9 mouse cellular contexts compared by ENCODE assay signal in genomic region chr9:44685346-44686330, GRCm38 (mm10). TPM values are rescaled to one million over a fixed set of nuclear protein-coding genes. Genes with fewer than 3 reads are reported as not detected.
DNase-seq lines count a peak whose midpoint lies in the region; ATAC-seq and TF ChIP-seq lines count a peak whose summit lies in the region.
"Had no signal": no experiment of that assay in that cellular context is flagged by ENCODE, and none has a peak within 500 bp of the region (broad histone marks: within the 10 kb centered on the region; RNA-seq: fewer than 3 reads in every experiment).

No protein-coding gene starts in this region.

- intact Hi-C loops in gastrocnemius, adult 2 months (cut with DNase I) = loop anchor here (1.0 kb wide), 1 partner anchor 30 kb away; no protein-coding TSS in a partner anchor

- H3K36me3 ChIP-seq in heart, embryonic 11.5 days (ENCODE audit: control insufficient read depth, insufficient read depth, low read length) = peaks cover 7% of the 10 kb centered on the region; the same call in 1 of the 2 replicates
- H3K36me3 ChIP-seq in intestine, embryonic 16.5 days (ENCODE audit: control insufficient read depth, insufficient read depth, low read length) = peaks cover 3% of the 10 kb centered on the region; the same call in 1 of the 2 replicates
- H3K36me3 ChIP-seq in limb, embryonic 10.5 days = peaks cover 42% of the 10 kb centered on the region
- H3K36me3 ChIP-seq in midbrain, embryonic 13.5 days = peaks cover 33% of the 10 kb centered on the region

- peak; percentile 95 for DNase-seq in heart, adult 11 months
- peak; percentile 90 to 91 for DNase-seq in cerebellum, postnatal 14 days
- peak; percentile 79 for DNase-seq in gastrocnemius, adult 2 months
- DNase-seq in limb, embryonic 10.5 days (ENCODE audit: low spot score) = peak; percentile 89
- DNase-seq in spleen, adult 18-20 months = peak; percentile 44 to 73

- ATAC-seq in heart, embryonic 11.5 days (replicated peaks; ENCODE audit: insufficient number of reproducible peaks, low FRiP score, low TSS enrichment) = no peak
- peak; percentile 66 for ATAC-seq in intestine, embryonic 16.5 days
- ATAC-seq in midbrain, embryonic 13.5 days = peak; percentile 59
- ATAC-seq: Patski had no signal

- H3K4me3 ChIP-seq in heart, embryonic 11.5 days (ENCODE audit: low read depth, low read length) = no peak overlapping the region
- no peak overlapping the region for H3K4me3 ChIP-seq in gastrocnemius, adult 2 months
- no peak overlapping the region for H3K4me3 ChIP-seq in intestine, embryonic 16.5 days (ENCODE audit: low read length)
- H3K4me3 ChIP-seq in limb, embryonic 10.5 days = no peak overlapping the region
- H3K4me3 ChIP-seq in midbrain, embryonic 13.5 days (replicated peaks) = no peak overlapping the region

- H3K27ac ChIP-seq in heart, embryonic 11.5 days (ENCODE audit: low read depth, low read length) = no peak overlapping the region
- peak overlapping the region; percentile 61 for H3K27ac ChIP-seq in gastrocnemius, adult 2 months
- no peak overlapping the region for H3K27ac ChIP-seq in intestine, embryonic 16.5 days (ENCODE audit: low read length)
- H3K27ac ChIP-seq in limb, embryonic 10.5 days = 0 out of 2 replicates have a peak overlapping the region, but pooled peaks have one; percentile 30
- peak overlapping the region; percentile 85 for H3K27ac ChIP-seq in midbrain, embryonic 13.5 days

- no peaks in the 10 kb centered on the region; the same call in 1 of the 2 replicates for H3K4me1 ChIP-seq in heart, embryonic 11.5 days (ENCODE audit: control insufficient read depth, insufficient read depth, low read length)
- H3K4me1 ChIP-seq in intestine, embryonic 16.5 days (ENCODE audit: control insufficient read depth, insufficient read depth, low read length) = 0 out of 2 replicates have a peak, but pooled peaks cover 3% of the 10 kb centered on the region
- peaks cover 15% of the 10 kb centered on the region for H3K4me1 ChIP-seq in limb, embryonic 10.5 days
- peaks cover 28% of the 10 kb centered on the region for H3K4me1 ChIP-seq in midbrain, embryonic 13.5 days (replicated peaks)

- 45% methylated on average over 14 of the region's 14 CpGs for WGBS in heart, embryonic 11.5 days (ENCODE audit: insufficient replicate concordance)
- 41% methylated on average over 14 of the region's 14 CpGs for WGBS in intestine, embryonic 16.5 days
- 42% methylated on average over 14 of the region's 14 CpGs for WGBS in limb, embryonic 10.5 days
- WGBS in midbrain, embryonic 13.5 days = 36% methylated on average over 14 of the region's 14 CpGs

- H3K9ac ChIP-seq in heart, embryonic 11.5 days (ENCODE audit: low read depth, low read length) = no peak overlapping the region
- H3K9ac ChIP-seq in intestine, embryonic 16.5 days (ENCODE audit: low read depth, low read length) = no peak overlapping the region
- 0 out of 2 replicates have a peak overlapping the region, but pooled peaks have one; percentile 32 for H3K9ac ChIP-seq in midbrain, embryonic 13.5 days (replicated peaks)

- no peaks in the 10 kb centered on the region for H3K9me3 ChIP-seq in heart, embryonic 11.5 days (replicated peaks; ENCODE audit: control insufficient read depth, low read length)
- H3K9me3 ChIP-seq in intestine, embryonic 16.5 days (ENCODE audit: control insufficient read depth, low read length) = no peaks in the 10 kb centered on the region
- H3K9me3 ChIP-seq in limb, embryonic 10.5 days (replicated peaks) = no peaks in the 10 kb centered on the region
- no peaks in the 10 kb centered on the region for H3K9me3 ChIP-seq in midbrain, embryonic 13.5 days

- peak; percentile 100; the same call in 1 of the 2 replicates for TF ChIP-seq CTCF in gastrocnemius, adult 2 months (IDR thresholded peaks at IDR 0.05)

- 0 out of 2 replicates have a peak, but pooled peaks cover 2% of the 10 kb centered on the region for H3K27me3 ChIP-seq in heart, embryonic 11.5 days (ENCODE audit: control insufficient read depth, insufficient read depth, low read length)
- H3K27me3 ChIP-seq in intestine, embryonic 16.5 days (replicated peaks; ENCODE audit: control insufficient read depth, insufficient read depth, low read length) = no peaks in the 10 kb centered on the region
- H3K27me3 ChIP-seq in limb, embryonic 10.5 days (ENCODE audit: low read depth, poor library complexity, severe bottlenecking) = no peaks in the 10 kb centered on the region
- no peaks in the 10 kb centered on the region for H3K27me3 ChIP-seq in midbrain, embryonic 13.5 days
- H3K27me3 ChIP-seq: Patski had no signal

- H3K4me2 ChIP-seq in heart, embryonic 11.5 days = no peak overlapping the region
- H3K4me2 ChIP-seq in intestine, embryonic 16.5 days (ENCODE audit: low read depth, low read length) = no peak overlapping the region
- H3K4me2 ChIP-seq in midbrain, embryonic 13.5 days (replicated peaks) = no peak overlapping the region

RNA-seq across cellular contexts. Expression of gene Treh, which starts 12.6 kb away (rescaled TPM):
- not detected in 2 replicates for polyA plus RNA-seq in heart, embryonic 11.5 days (2014; fragmentation: Nextera tagmentation; extraction: Ambion mirVana)
- total RNA-seq in gastrocnemius, adult 2 months (2021) = not detected
- 0.09 and 0.16 TPM in 2 replicates for polyA plus RNA-seq in intestine, embryonic 16.5 days (2015; fragmentation: Nextera tagmentation; extraction: Ambion mirVana)
- polyA plus RNA-seq in limb, embryonic 10.5 days (2016; fragmentation: Nextera tagmentation; extraction: Ambion mirVana) = not detected in 2 replicates
- not detected in 2 replicates for polyA plus RNA-seq in midbrain, embryonic 13.5 days (2015; fragmentation: Nextera tagmentation; extraction: Ambion mirVana)
- polyA plus RNA-seq: Patski had no signal

RNA-seq across cellular contexts. Expression of gene Phldb1, which starts 49.4 kb away (rescaled TPM):
- 23.6 and 24.2 TPM in 2 replicates for polyA plus RNA-seq in heart, embryonic 11.5 days (2014; fragmentation: Nextera tagmentation; extraction: Ambion mirVana)
- total RNA-seq in gastrocnemius, adult 2 months (2021) = 10 to 100 TPM; 29.3 to 32.1 TPM
- polyA plus RNA-seq in intestine, embryonic 16.5 days (2015; fragmentation: Nextera tagmentation; extraction: Ambion mirVana) = 12.9 and 14.4 TPM in 2 replicates
- polyA plus RNA-seq in limb, embryonic 10.5 days (2016; fragmentation: Nextera tagmentation; extraction: Ambion mirVana) = 37.9 and 55.9 TPM in 2 replicates
- polyA plus RNA-seq in midbrain, embryonic 13.5 days (2015; fragmentation: Nextera tagmentation; extraction: Ambion mirVana) = 47.9 and 55.5 TPM in 2 replicates

Comparison
In these comparisons a context has a peak if more than half of its experiments do, and no peak if none do; other contexts are left out.
1. H3K27ac ChIP-seq: peak in gastrocnemius, adult 2 months (single experiment), limb, embryonic 10.5 days (single experiment) and midbrain, embryonic 13.5 days (single experiment); none in heart, embryonic 11.5 days (single experiment) and intestine, embryonic 16.5 days (single experiment).
2. Peak in every context shown above with its lines, with median percentiles within 50 percentile points of each other: DNase-seq.